Mouse (Mus musculus) liver, postnatal 0 days (tissue): ENCODE measurements around the gene Cyp26b1.

Experiments used
- CTCF ChIP-seq: sonication (generic); IDR thresholded peaks from 2 replicates; pipeline ENCODE4 v1.5.1; 2016; ENCODE audit warnings: antibody characterized with exemption, low read depth
- EP300 ChIP-seq: IDR thresholded peaks from 2 replicates; pipeline ENCODE4 v1.6.1; 2016; ENCODE audit warnings: antibody characterized with exemption, low read depth, mild to moderate bottlenecking

GRCm38 (mm10) chr6:84568880-84569279, 24.8 kb downstream of the Cyp26b1 start:
- TF ChIP-seq EP300 (no peak), CTCF (no peak)
